Mouse (Mus musculus): ENCODE measurements around the gene Adam12. TPM values are rescaled to one million over a fixed set of nuclear protein-coding genes. Genes with fewer than 3 reads are reported as not detected.

Adam12 gene
- total and polyA plus RNA-seq, 3 experiments: 0.57 to 0.80 (median 0.66) TPM

DNA sequence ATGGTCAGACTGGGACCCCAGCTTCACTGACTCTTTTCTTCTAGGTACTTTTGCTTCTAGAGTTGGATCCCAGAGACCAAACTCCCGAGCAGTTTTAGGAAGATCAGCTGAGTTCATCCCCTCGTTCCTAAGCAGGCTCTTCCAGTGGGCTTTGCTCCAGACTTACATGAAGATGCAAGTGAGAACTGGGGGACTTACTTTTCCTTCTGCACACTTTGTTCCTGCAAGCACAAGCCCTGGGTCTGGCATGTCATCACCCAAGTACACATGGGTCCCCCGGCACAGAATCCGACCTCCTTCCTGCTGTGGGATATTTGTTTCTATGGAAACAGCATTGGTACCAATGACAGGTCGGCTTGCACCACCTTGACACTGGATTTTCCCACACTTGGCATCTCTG is 312.6 kb downstream of the Adam12 start:
- no peak overlapping the region for H3K9ac ChIP-seq (ENCODE audit: low read depth, low read length)
- H3K79me2 ChIP-seq (replicated peaks; ENCODE audit: control insufficient read depth, insufficient read depth, low read length): no peaks in the 10 kb centered on the region
- no peak for TF ChIP-seq EP300 (IDR thresholded peaks at IDR 0.05; ENCODE audit: insufficient read depth, low read depth, low read length)
- intact Hi-C loops (cut with DNase I): no loop called here
- H3K4me3 ChIP-seq: no peak overlapping the region
- H3K27me3 ChIP-seq (ENCODE audit: control insufficient read depth, insufficient read depth, low read length): no peaks in the 10 kb centered on the region
- 68% methylated on average over 5 of the region's 5 CpGs for whole genome bisulfite sequencing
- DNase-seq: no peak
- no peak overlapping the region for H3K27ac ChIP-seq
- no peaks in the 10 kb centered on the region for H3K36me3 ChIP-seq (ENCODE audit: control insufficient read depth, insufficient read depth, low read length)
- peaks cover 6% of the 10 kb centered on the region; the same call in 1 of the 2 replicates for H3K4me1 ChIP-seq (ENCODE audit: control insufficient read depth, insufficient read depth, low read length)

DNA sequence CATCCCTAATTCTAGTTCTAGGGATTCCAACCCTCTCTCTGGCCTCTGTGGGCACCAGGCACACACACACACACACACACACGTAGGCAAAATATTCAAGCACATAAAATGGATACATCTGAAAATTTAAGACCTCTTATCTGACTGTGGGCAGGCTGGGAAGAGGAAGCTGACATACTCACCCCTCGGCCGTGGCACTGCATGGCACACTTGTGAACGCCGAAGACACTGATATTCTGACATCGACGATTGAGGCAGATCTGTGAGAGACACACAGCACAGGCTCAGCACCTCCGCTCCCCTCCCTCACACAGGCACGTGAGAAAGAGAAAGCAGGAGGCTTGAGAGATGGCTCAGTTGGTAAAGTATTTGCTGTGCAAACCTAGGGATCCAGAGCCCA is 315.7 kb downstream of the Adam12 start:
- H3K4me3 ChIP-seq: no peak overlapping the region
- no peaks in the 10 kb centered on the region for H3K79me2 ChIP-seq (replicated peaks; ENCODE audit: control insufficient read depth, insufficient read depth, low read length)
- peaks cover 6% of the 10 kb centered on the region; the same call in 1 of the 2 replicates for H3K4me1 ChIP-seq (ENCODE audit: control insufficient read depth, insufficient read depth, low read length)
- no peak overlapping the region for H3K27ac ChIP-seq
- no peak for DNase-seq
- no peak for TF ChIP-seq POLR2A (IDR thresholded peaks at IDR 0.05; ENCODE audit: insufficient read depth, low read depth, low read length)
- TF ChIP-seq CTCF (IDR thresholded peaks at IDR 0.05): no peak
- TF ChIP-seq EP300 (IDR thresholded peaks at IDR 0.05; ENCODE audit: insufficient read depth, low read depth, low read length): no peak
- H3K36me3 ChIP-seq (ENCODE audit: control insufficient read depth, insufficient read depth, low read length): no peaks in the 10 kb centered on the region
- no peak overlapping the region for H3K9ac ChIP-seq (ENCODE audit: low read depth, low read length)
- H3K27me3 ChIP-seq (ENCODE audit: control insufficient read depth, insufficient read depth, low read length): no peaks in the 10 kb centered on the region
- intact Hi-C loops (cut with DNase I): no loop called here
- 87% methylated on average over 9 of the region's 9 CpGs for WGBS

DNA sequence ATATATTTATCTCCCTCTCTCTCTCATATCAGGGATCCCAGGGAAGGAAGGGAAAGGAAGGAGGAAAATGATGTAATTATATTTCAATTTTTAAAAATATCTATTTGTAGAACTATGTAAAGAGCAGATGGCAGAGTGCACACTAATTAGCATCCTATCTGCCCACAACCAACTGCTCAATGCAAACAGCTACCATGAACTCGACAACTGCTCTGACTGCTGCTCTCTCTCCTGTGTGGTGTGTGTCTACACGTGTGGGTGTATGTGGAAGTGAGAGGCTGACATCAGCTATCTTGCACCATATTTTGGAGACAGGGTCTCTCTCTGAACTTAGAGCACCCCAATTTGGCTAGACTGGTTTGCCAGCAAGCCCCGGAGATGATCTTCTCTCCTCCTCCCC is 320.1 kb downstream of the Adam12 start:
- H3K36me3 ChIP-seq (ENCODE audit: control insufficient read depth, insufficient read depth, low read length): no peaks in the 10 kb centered on the region
- TF ChIP-seq CTCF (IDR thresholded peaks at IDR 0.05) (no peak), POLR2A (IDR thresholded peaks at IDR 0.05; ENCODE audit: insufficient read depth, low read depth, low read length) (no peak), EP300 (IDR thresholded peaks at IDR 0.05; ENCODE audit: insufficient read depth, low read depth, low read length) (no peak)
- H3K4me1 ChIP-seq (ENCODE audit: control insufficient read depth, insufficient read depth, low read length): no peaks in the 10 kb centered on the region
- 76% methylated on average over 3 of the region's 3 CpGs for WGBS
- no peak overlapping the region for H3K9ac ChIP-seq (ENCODE audit: low read depth, low read length)
- no peaks in the 10 kb centered on the region for H3K27me3 ChIP-seq (ENCODE audit: control insufficient read depth, insufficient read depth, low read length)
- intact Hi-C loops (cut with DNase I): no loop called here
- no peak for DNase-seq
- no peak overlapping the region for H3K4me3 ChIP-seq
- no peaks in the 10 kb centered on the region for H3K79me2 ChIP-seq (replicated peaks; ENCODE audit: control insufficient read depth, insufficient read depth, low read length)
- no peak overlapping the region for H3K27ac ChIP-seq

DNA sequence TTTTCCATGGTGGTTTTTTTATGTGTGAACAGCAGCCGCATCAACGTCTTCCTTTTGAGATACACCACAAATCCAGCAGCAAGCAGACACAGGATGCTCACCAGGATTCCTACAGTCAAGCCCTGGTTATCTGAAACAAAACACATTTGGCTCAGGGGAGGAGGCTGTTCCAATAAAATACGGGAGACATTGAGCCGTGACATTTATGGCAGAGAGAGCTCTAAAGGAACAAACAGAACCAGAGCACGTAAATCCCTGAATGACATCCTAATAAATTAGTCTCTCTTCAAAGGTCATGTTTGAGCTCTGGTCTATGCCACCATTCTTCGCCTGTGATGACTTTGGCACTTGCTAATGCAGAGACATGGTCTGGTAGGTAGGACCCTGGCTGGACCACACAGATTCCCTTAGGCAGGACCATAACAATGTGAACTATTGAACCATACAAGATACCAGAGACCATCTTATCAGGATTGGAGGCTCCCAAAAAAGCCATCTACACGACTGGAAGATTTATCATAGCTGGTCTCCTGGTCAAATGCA is 322.0 kb downstream of the Adam12 start:
- DNase-seq: no peak
- H3K27me3 ChIP-seq (ENCODE audit: control insufficient read depth, insufficient read depth, low read length): no peaks in the 10 kb centered on the region
- intact Hi-C loops (cut with DNase I): no loop called here
- H3K79me2 ChIP-seq (replicated peaks; ENCODE audit: control insufficient read depth, insufficient read depth, low read length): no peaks in the 10 kb centered on the region
- WGBS: 70% methylated on average over 7 of the region's 7 CpGs
- H3K36me3 ChIP-seq (ENCODE audit: control insufficient read depth, insufficient read depth, low read length): no peaks in the 10 kb centered on the region
- no peak overlapping the region for H3K4me3 ChIP-seq
- no peak overlapping the region for H3K27ac ChIP-seq
- TF ChIP-seq POLR2A (IDR thresholded peaks at IDR 0.05; ENCODE audit: insufficient read depth, low read depth, low read length): no peak
- TF ChIP-seq EP300 (IDR thresholded peaks at IDR 0.05; ENCODE audit: insufficient read depth, low read depth, low read length): no peak
- no peak for TF ChIP-seq CTCF (IDR thresholded peaks at IDR 0.05)
- no peak overlapping the region for H3K9ac ChIP-seq (ENCODE audit: low read depth, low read length)
- H3K4me1 ChIP-seq (ENCODE audit: control insufficient read depth, insufficient read depth, low read length): no peaks in the 10 kb centered on the region

DNA sequence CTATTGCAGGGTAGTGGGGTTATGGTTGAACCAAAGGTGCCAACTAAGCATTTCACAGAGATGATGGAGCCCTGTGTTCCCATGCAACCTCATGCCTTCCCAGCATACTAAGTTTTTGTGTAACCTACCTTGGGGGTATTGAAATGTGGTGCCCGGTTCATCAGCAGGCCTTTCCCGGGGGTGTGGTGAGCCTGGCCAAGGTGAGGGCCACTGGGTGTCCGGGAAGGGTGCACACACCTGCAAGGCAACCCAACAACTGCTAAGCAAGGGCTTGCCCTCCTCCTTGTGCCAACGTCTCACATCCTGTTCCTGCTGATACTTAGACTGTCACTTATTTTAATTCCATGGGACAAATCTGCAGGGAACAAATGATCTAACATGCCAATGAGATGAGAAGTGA is 323.0 kb downstream of the Adam12 start:
- H3K27ac ChIP-seq: no peak overlapping the region
- no peaks in the 10 kb centered on the region for H3K4me1 ChIP-seq (ENCODE audit: control insufficient read depth, insufficient read depth, low read length)
- 89% methylated on average over 4 of the region's 4 CpGs for WGBS
- DNase-seq: no peak
- H3K36me3 ChIP-seq (ENCODE audit: control insufficient read depth, insufficient read depth, low read length): no peaks in the 10 kb centered on the region
- H3K79me2 ChIP-seq (replicated peaks; ENCODE audit: control insufficient read depth, insufficient read depth, low read length): no peaks in the 10 kb centered on the region
- no peaks in the 10 kb centered on the region for H3K27me3 ChIP-seq (ENCODE audit: control insufficient read depth, insufficient read depth, low read length)
- no peak overlapping the region for H3K4me3 ChIP-seq
- intact Hi-C loops (cut with DNase I): no loop called here
- TF ChIP-seq POLR2A (IDR thresholded peaks at IDR 0.05; ENCODE audit: insufficient read depth, low read depth, low read length): no peak
- TF ChIP-seq CTCF (IDR thresholded peaks at IDR 0.05): no peak
- TF ChIP-seq EP300 (IDR thresholded peaks at IDR 0.05; ENCODE audit: insufficient read depth, low read depth, low read length): no peak
- no peak overlapping the region for H3K9ac ChIP-seq (ENCODE audit: low read depth, low read length)

DNA sequence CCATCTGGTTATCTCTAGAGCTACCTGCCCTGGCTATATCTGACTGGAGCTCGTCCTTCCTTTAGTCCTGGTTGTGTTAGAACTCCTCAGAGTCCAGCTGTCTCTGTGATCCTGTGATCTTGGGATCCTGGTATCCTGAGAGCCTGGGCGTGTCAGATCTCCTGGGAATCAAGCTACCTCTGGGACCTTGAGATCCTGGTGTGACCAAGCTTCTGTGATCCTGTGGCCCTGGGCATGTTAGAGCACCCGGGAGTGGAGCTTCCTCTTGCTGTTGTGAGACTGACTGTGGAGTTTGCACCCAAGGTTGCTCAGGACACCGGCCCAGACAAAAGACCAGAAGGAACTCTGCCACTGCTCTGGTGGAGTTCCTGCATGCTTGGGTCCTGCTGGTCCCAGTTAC is 332.6 kb downstream of the Adam12 start:
- Histone ChIP-seq H3K4me1 (ENCODE audit: control insufficient read depth, insufficient read depth, low read length) (no peaks in the 10 kb centered on the region), H3K36me3 (ENCODE audit: control insufficient read depth, insufficient read depth, low read length) (no peaks in the 10 kb centered on the region), H3K9ac (ENCODE audit: low read depth, low read length) (no peak overlapping the region), H3K27ac (no peak overlapping the region), H3K4me3 (no peak overlapping the region), H3K27me3 (ENCODE audit: control insufficient read depth, insufficient read depth, low read length) (no peaks in the 10 kb centered on the region), H3K79me2 (replicated peaks; ENCODE audit: control insufficient read depth, insufficient read depth, low read length) (no peaks in the 10 kb centered on the region)
- no peak for DNase-seq
- WGBS: 76% methylated on average over 4 of the region's 4 CpGs
- intact Hi-C loops (cut with DNase I): no loop called here
- no peak for TF ChIP-seq EP300 (IDR thresholded peaks at IDR 0.05; ENCODE audit: insufficient read depth, low read depth, low read length)
- TF ChIP-seq POLR2A (IDR thresholded peaks at IDR 0.05; ENCODE audit: insufficient read depth, low read depth, low read length): no peak
- TF ChIP-seq CTCF (IDR thresholded peaks at IDR 0.05): no peak

Data from heart, adult 2 months (tissue).